ENCODE assay signal across 8 mouse cellular contexts in the genomic region with DNA sequence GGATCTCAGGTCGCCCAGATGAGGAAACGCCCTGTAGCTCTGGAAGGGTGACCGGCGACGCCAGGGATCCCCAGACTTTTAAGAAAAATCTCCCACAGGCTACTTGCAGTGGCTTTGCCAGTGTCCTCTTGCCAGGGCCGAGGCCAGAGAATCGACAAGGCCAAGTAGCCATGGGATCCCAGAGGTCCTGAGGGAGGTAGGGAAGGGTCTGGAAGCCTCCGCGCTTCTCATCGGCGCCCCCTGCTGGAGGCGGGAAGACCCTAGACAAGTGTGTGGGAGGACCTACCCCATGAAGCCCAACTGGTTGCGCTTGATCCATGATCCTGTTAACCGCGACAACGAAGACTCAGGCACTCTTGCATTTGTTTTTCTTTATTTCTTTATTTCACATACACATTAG. TPM values are rescaled to one million over a fixed set of nuclear protein-coding genes. Genes with fewer than 3 reads are reported as not detected.
A peak's percentile ranks its signal among the peaks of the same experiment; 100 is the strongest.
DNase-seq lines count a peak whose midpoint lies in the region; ATAC-seq and TF ChIP-seq lines count a peak whose summit lies in the region.

No protein-coding gene starts in this region.

- peak; percentile 44; the same call in 1 of the 2 replicates for ATAC-seq in embryonic facial prominence, embryonic 14.5 days (ENCODE audit: low read depth)
- ATAC-seq in heart, embryonic 12.5 days (ENCODE audit: insufficient number of reproducible peaks, low FRiP score): peak; percentile 43
- ATAC-seq in kidney, embryonic 15.5 days (replicated peaks; ENCODE audit: low FRiP score): peak; percentile 46
- peak; percentile 18 for ATAC-seq in lung, postnatal 0 days
- ATAC-seq in megakaryocyte-erythroid progenitor cell, adult 5-6 weeks (replicated peaks; ENCODE audit: low FRiP score, low TSS enrichment, poor library complexity, severe bottlenecking): no peak

- peaks cover 13 to 36% of the 10 kb centered on the region in 2 experiments for H3K36me3 ChIP-seq in CH12.LX (replicated peaks in 1 of 2; ENCODE audit: control insufficient read depth in 1 of 2, insufficient read depth in 1 of 2, low read length in 1 of 2)
- H3K36me3 ChIP-seq in embryonic facial prominence, embryonic 14.5 days (ENCODE audit: control insufficient read depth, insufficient read depth, low read length): peaks cover 30% of the 10 kb centered on the region
- H3K36me3 ChIP-seq in heart, embryonic 12.5 days: peaks cover 2% of the 10 kb centered on the region
- H3K36me3 ChIP-seq in kidney, embryonic 15.5 days: peaks cover 3% of the 10 kb centered on the region
- no peaks in the 10 kb centered on the region for H3K36me3 ChIP-seq in lung, postnatal 0 days (ENCODE audit: insufficient read depth, low read length)
- H3K36me3 ChIP-seq in small intestine, adult 2 months (ENCODE audit: control insufficient read depth, insufficient read depth, low read length): no peaks in the 10 kb centered on the region

- peak overlapping the region; percentile 81 for H3K4me2 ChIP-seq in CH12.LX (ENCODE audit: insufficient read depth, low read depth, poor library complexity, severe bottlenecking)
- H3K4me2 ChIP-seq in embryonic facial prominence, embryonic 14.5 days (ENCODE audit: low read depth, low read length): peak overlapping the region; percentile 43
- peak overlapping the region; percentile 66 for H3K4me2 ChIP-seq in heart, embryonic 12.5 days
- H3K4me2 ChIP-seq in kidney, embryonic 15.5 days: peak overlapping the region; percentile 60
- H3K4me2 ChIP-seq in lung, postnatal 0 days (replicated peaks; ENCODE audit: low read depth, low read length): peak overlapping the region; percentile 69

- in situ Hi-C loops in CH12.LX (cut with MboI; ENCODE audit: low pct_ligation_motif_present, low pct_unique_long_range_greater_than_20kb, low sequenced_read_pairs): no loop called here

- H3K27me3 ChIP-seq in CH12.LX (replicated peaks): no peaks in the 10 kb centered on the region
- peaks cover 71% of the 10 kb centered on the region for H3K27me3 ChIP-seq in embryonic facial prominence, embryonic 14.5 days (replicated peaks; ENCODE audit: control insufficient read depth, insufficient read depth, low read length)
- H3K27me3 ChIP-seq in heart, embryonic 12.5 days (replicated peaks): peaks cover 55% of the 10 kb centered on the region
- peaks cover 78% of the 10 kb centered on the region for H3K27me3 ChIP-seq in kidney, embryonic 15.5 days
- no peaks in the 10 kb centered on the region for H3K27me3 ChIP-seq in lung, postnatal 0 days (replicated peaks; ENCODE audit: insufficient read depth, low read length)
- peaks cover 29% of the 10 kb centered on the region for H3K27me3 ChIP-seq in small intestine, adult 2 months (ENCODE audit: control insufficient read depth, insufficient read depth, low read length)

- peak overlapping the region; percentile 45; the same call in 1 of the 2 replicates for H3K9ac ChIP-seq in CH12.LX (ENCODE audit: insufficient read depth, low read depth)
- H3K9ac ChIP-seq in embryonic facial prominence, embryonic 14.5 days (ENCODE audit: low read depth, low read length): no peak overlapping the region
- peak overlapping the region; percentile 79 for H3K9ac ChIP-seq in heart, embryonic 12.5 days
- H3K9ac ChIP-seq in kidney, embryonic 15.5 days: 0 out of 2 replicates have a peak overlapping the region, but pooled peaks have one; percentile 17
- no peak overlapping the region for H3K9ac ChIP-seq in lung, postnatal 0 days (replicated peaks; ENCODE audit: low read depth)

- DNase-seq in CH12.LX (ENCODE audit: extremely low read depth): peak; percentile 68
- peak; percentile 70 to 83 for DNase-seq in adrenal gland, adult 18-20 months (ENCODE audit: low spot score in 2 of 2)
- peak; percentile 82 for DNase-seq in embryonic facial prominence, embryonic 14.5 days (ENCODE audit: low spot score)
- peak; percentile 80 for DNase-seq in lung, postnatal 0 days (ENCODE audit: low spot score)

- peak overlapping the region; percentile 80 for H3K27ac ChIP-seq in CH12.LX (ENCODE audit: insufficient read depth, low read depth)
- 0 out of 2 replicates have a peak overlapping the region, but pooled peaks have one; percentile 1 for H3K27ac ChIP-seq in embryonic facial prominence, embryonic 14.5 days (replicated peaks; ENCODE audit: low read depth, low read length)
- H3K27ac ChIP-seq in heart, embryonic 12.5 days (ENCODE audit: poor library complexity, severe bottlenecking): peak overlapping the region; percentile 91
- H3K27ac ChIP-seq in kidney, embryonic 15.5 days: peak overlapping the region; percentile 62
- peak overlapping the region; percentile 81 for H3K27ac ChIP-seq in lung, postnatal 0 days (ENCODE audit: low read length)
- no peak overlapping the region for H3K27ac ChIP-seq in small intestine, adult 2 months (ENCODE audit: insufficient read depth, low read depth, low read length)

- peak overlapping the region; percentile 16 to 48 (median 43) for H3K4me3 ChIP-seq in CH12.LX (replicated peaks in 1 of 3; ENCODE audit: low read depth in 2 of 3, low read length in 2 of 3, poor library complexity in 1 of 3)
- H3K4me3 ChIP-seq in embryonic facial prominence, embryonic 14.5 days (ENCODE audit: low read depth, low read length): peak overlapping the region; percentile 18; the same call in 1 of the 2 replicates
- peak overlapping the region; percentile 54 for H3K4me3 ChIP-seq in heart, embryonic 12.5 days
- peak overlapping the region; percentile 36 for H3K4me3 ChIP-seq in kidney, embryonic 15.5 days (replicated peaks)
- H3K4me3 ChIP-seq in lung, postnatal 0 days (ENCODE audit: low read depth, low read length): peak overlapping the region; percentile 32
- peak overlapping the region; percentile 49 for H3K4me3 ChIP-seq in small intestine, adult 2 months (ENCODE audit: low read depth, low read length)

- TF ChIP-seq RAD21 in CH12.LX (IDR thresholded peaks at IDR 0.05; ENCODE audit: low read depth, low read length): peak; percentile 26

- 6% methylated on average over 16 of the region's 16 CpGs for WGBS in embryonic facial prominence, embryonic 14.5 days
- WGBS in heart, embryonic 12.5 days: 2% methylated on average over 16 of the region's 16 CpGs
- 2% methylated on average over 16 of the region's 16 CpGs for WGBS in kidney, embryonic 15.5 days
- WGBS in lung, postnatal 0 days: 14% methylated on average over 16 of the region's 16 CpGs
- 6% methylated on average over 16 of the region's 16 CpGs for WGBS in small intestine, adult 2 months

- H3K79me2 ChIP-seq in CH12.LX (replicated peaks; ENCODE audit: control insufficient read depth, extremely low read depth, insufficient read depth, poor library complexity, severe bottlenecking): peaks cover 18% of the 10 kb centered on the region

- no peak for TF ChIP-seq POLR2A in CH12.LX (IDR thresholded peaks at IDR 0.05; ENCODE audit: low read depth, low read length)
- TF ChIP-seq POLR2A in small intestine, adult 2 months (IDR thresholded peaks at IDR 0.05; ENCODE audit: low read depth, low read length): no peak

- dilution Hi-C loops in CH12.LX (cut with MboI; ENCODE audit: extremely low pct_ligation_motif_present, extremely low pct_unique_long_range_greater_than_20kb, low sequenced_read_pairs): no loop called here

- H3K4me1 ChIP-seq in CH12.LX (ENCODE audit: control insufficient read depth in 1 of 2, insufficient read depth in 2 of 2): peaks cover 16 to 73% of the 10 kb centered on the region in 2 experiments
- peaks cover 37% of the 10 kb centered on the region for H3K4me1 ChIP-seq in embryonic facial prominence, embryonic 14.5 days (ENCODE audit: control insufficient read depth, insufficient read depth, low read length)
- H3K4me1 ChIP-seq in heart, embryonic 12.5 days (replicated peaks): peaks cover 81% of the 10 kb centered on the region
- peaks cover 76% of the 10 kb centered on the region for H3K4me1 ChIP-seq in kidney, embryonic 15.5 days
- peaks cover 15% of the 10 kb centered on the region for H3K4me1 ChIP-seq in lung, postnatal 0 days (ENCODE audit: insufficient read depth, low read depth, low read length)
- H3K4me1 ChIP-seq in small intestine, adult 2 months (ENCODE audit: control insufficient read depth, insufficient read depth, insufficient read length, low read length): peaks cover 29% of the 10 kb centered on the region

- H3K9me3 ChIP-seq in CH12.LX (replicated peaks; ENCODE audit: low read length): peaks cover 2% of the 10 kb centered on the region
- H3K9me3 ChIP-seq in embryonic facial prominence, embryonic 14.5 days (ENCODE audit: control insufficient read depth, low read length): no peaks in the 10 kb centered on the region
- H3K9me3 ChIP-seq in heart, embryonic 12.5 days (replicated peaks): no peaks in the 10 kb centered on the region
- no peaks in the 10 kb centered on the region for H3K9me3 ChIP-seq in kidney, embryonic 15.5 days (replicated peaks)
- H3K9me3 ChIP-seq in lung, postnatal 0 days (ENCODE audit: low read length): no peaks in the 10 kb centered on the region

- no peak for TF ChIP-seq EP300 in CH12.LX (IDR thresholded peaks at IDR 0.05; ENCODE audit: low read length)
- TF ChIP-seq EP300 in lung, postnatal 0 days (IDR thresholded peaks at IDR 0.05): no peak

- peak in 1 of 2 experiments; percentile 80; a peak in 3 of 4 replicates for TF ChIP-seq CTCF in CH12.LX (conservative IDR thresholded peaks at IDR 0.05 in 1 of 2, IDR thresholded peaks at IDR 0.05 in 1 of 2; ENCODE audit: low read depth in 2 of 2, low read length in 2 of 2)
- TF ChIP-seq CTCF in lung, postnatal 0 days (IDR thresholded peaks at IDR 0.05): peak; percentile 85
- TF ChIP-seq CTCF in small intestine, adult 2 months (IDR thresholded peaks at IDR 0.05; ENCODE audit: extremely low read depth, insufficient read length, insufficient replicate concordance, low read depth, low read length): peak; percentile 81

RNA-seq across cellular contexts. Expression of gene Lyl1, which starts 3.1 kb away (rescaled TPM):
- 38.5 and 45.5 TPM in 2 replicates for total RNA-seq in CH12.LX (2012; rRNA removed)
- total RNA-seq in CH12.LX (2014; rRNA removed): 20.3 and 20.6 TPM in 2 replicates
- polyA plus RNA-seq in CH12.LX (2012; ENCODE audit: insufficient read length, low read depth): 53.2 and 54.5 TPM in 2 replicates
- 1 to 10 TPM; 2.7 to 2.8 TPM for total RNA-seq in adrenal gland, adult 18-20 months (2021)
- 5.8 and 6.8 TPM in 2 replicates for polyA plus RNA-seq in embryonic facial prominence, embryonic 14.5 days (2014; fragmentation: Nextera tagmentation; extraction: Ambion mirVana)
- 18.1 and 19.7 TPM in 2 replicates for polyA plus RNA-seq in heart, embryonic 12.5 days (2016; fragmentation: Nextera tagmentation; extraction: Ambion mirVana)
- polyA plus RNA-seq in kidney, embryonic 15.5 days (2015; fragmentation: Nextera tagmentation; extraction: Ambion mirVana): 7.6 and 7.8 TPM in 2 replicates
- 11.6 and 13.9 TPM in 2 replicates for polyA plus RNA-seq in lung, postnatal 0 days (2015; fragmentation: Nextera tagmentation; extraction: Ambion mirVana)
- 4.2 and 8.2 TPM in 2 replicates for polyA plus RNA-seq in small intestine, adult 2 months (2012; rRNA removed)
- total RNA-seq in megakaryocyte-erythroid progenitor cell, adult 5-6 weeks (2014; fragmentation: Nextera tagmentation): 44.2 and 65.2 TPM in 2 replicates
- 9.5 and 10.1 TPM in 2 replicates for total RNA-seq in megakaryocyte-erythroid progenitor cell, adult 5-6 weeks (2017)

RNA-seq across cellular contexts. Expression of gene Nacc1, which starts 16.7 kb away (rescaled TPM):
- total RNA-seq in CH12.LX (2012; rRNA removed) (45.1 and 49.0 TPM in 2 replicates), CH12.LX (2014; rRNA removed) (21.9 and 23.3 TPM in 2 replicates)
- 73.0 and 84.1 TPM in 2 replicates for polyA plus RNA-seq in CH12.LX (2012; ENCODE audit: insufficient read length, low read depth)
- 10 to 100 TPM; 71.3 to 77.8 TPM for total RNA-seq in adrenal gland, adult 18-20 months (2021)
- 19.7 and 20.1 TPM in 2 replicates for polyA plus RNA-seq in embryonic facial prominence, embryonic 14.5 days (2014; fragmentation: Nextera tagmentation; extraction: Ambion mirVana)
- 20.9 and 21.3 TPM in 2 replicates for polyA plus RNA-seq in heart, embryonic 12.5 days (2016; fragmentation: Nextera tagmentation; extraction: Ambion mirVana)
- 23.9 and 25.6 TPM in 2 replicates for polyA plus RNA-seq in kidney, embryonic 15.5 days (2015; fragmentation: Nextera tagmentation; extraction: Ambion mirVana)
- polyA plus RNA-seq in lung, postnatal 0 days (2015; fragmentation: Nextera tagmentation; extraction: Ambion mirVana): 7.1 and 7.4 TPM in 2 replicates
- polyA plus RNA-seq in small intestine, adult 2 months (2012; rRNA removed): 57.2 and 104 TPM in 2 replicates
- total RNA-seq in megakaryocyte-erythroid progenitor cell, adult 5-6 weeks (2014; fragmentation: Nextera tagmentation): 71.6 and 76.7 TPM in 2 replicates
- 35.8 and 51.5 TPM in 2 replicates for total RNA-seq in megakaryocyte-erythroid progenitor cell, adult 5-6 weeks (2017)

RNA-seq across cellular contexts. Expression of gene Trmt1, which starts 18.2 kb away (rescaled TPM):
- total RNA-seq in CH12.LX (2012; rRNA removed) (157 and 160 TPM in 2 replicates), CH12.LX (2014; rRNA removed) (77.0 and 94.5 TPM in 2 replicates)
- 140 and 157 TPM in 2 replicates for polyA plus RNA-seq in CH12.LX (2012; ENCODE audit: insufficient read length, low read depth)
- total RNA-seq in adrenal gland, adult 18-20 months (2021): 10 to 100 TPM; 66.3 to 79.0 TPM
- polyA plus RNA-seq in embryonic facial prominence, embryonic 14.5 days (2014; fragmentation: Nextera tagmentation; extraction: Ambion mirVana): 55.8 and 73.2 TPM in 2 replicates
- polyA plus RNA-seq in heart, embryonic 12.5 days (2016; fragmentation: Nextera tagmentation; extraction: Ambion mirVana): 46.2 and 49.5 TPM in 2 replicates
- polyA plus RNA-seq in kidney, embryonic 15.5 days (2015; fragmentation: Nextera tagmentation; extraction: Ambion mirVana): 68.7 and 73.8 TPM in 2 replicates
- polyA plus RNA-seq in lung, postnatal 0 days (2015; fragmentation: Nextera tagmentation; extraction: Ambion mirVana): 38.4 and 43.4 TPM in 2 replicates
- polyA plus RNA-seq in small intestine, adult 2 months (2012; rRNA removed): 38.3 and 55.2 TPM in 2 replicates
- 170 and 181 TPM in 2 replicates for total RNA-seq in megakaryocyte-erythroid progenitor cell, adult 5-6 weeks (2014; fragmentation: Nextera tagmentation)
- 94.9 and 126 TPM in 2 replicates for total RNA-seq in megakaryocyte-erythroid progenitor cell, adult 5-6 weeks (2017)

RNA-seq across cellular contexts. Expression of gene G430095P16Rik, which starts 18.5 kb away (rescaled TPM):
- total RNA-seq in CH12.LX (2012; rRNA removed) (0.17 TPM in 1 of 2 replicates, not detected in the other), CH12.LX (2014; rRNA removed) (0.39 TPM in 1 of 2 replicates, not detected in the other)
- not detected in 2 replicates for polyA plus RNA-seq in CH12.LX (2012; ENCODE audit: insufficient read length, low read depth)
- total RNA-seq in adrenal gland, adult 18-20 months (2021): under 1 TPM; 0.45 to 0.76 TPM
- polyA plus RNA-seq in embryonic facial prominence, embryonic 14.5 days (2014; fragmentation: Nextera tagmentation; extraction: Ambion mirVana): 2.0 and 2.7 TPM in 2 replicates
- 5.4 and 6.9 TPM in 2 replicates for polyA plus RNA-seq in heart, embryonic 12.5 days (2016; fragmentation: Nextera tagmentation; extraction: Ambion mirVana)
- 1.9 and 2.3 TPM in 2 replicates for polyA plus RNA-seq in kidney, embryonic 15.5 days (2015; fragmentation: Nextera tagmentation; extraction: Ambion mirVana)
- polyA plus RNA-seq in lung, postnatal 0 days (2015; fragmentation: Nextera tagmentation; extraction: Ambion mirVana): 2.0 and 2.8 TPM in 2 replicates
- polyA plus RNA-seq in small intestine, adult 2 months (2012; rRNA removed): 0.30 TPM in 2 replicates
- 25.7 and 28.1 TPM in 2 replicates for total RNA-seq in megakaryocyte-erythroid progenitor cell, adult 5-6 weeks (2014; fragmentation: Nextera tagmentation)
- 8.2 and 11.4 TPM in 2 replicates for total RNA-seq in megakaryocyte-erythroid progenitor cell, adult 5-6 weeks (2017)

RNA-seq across cellular contexts. Expression of gene Ier2, which starts 41.7 kb away (rescaled TPM):
- total RNA-seq in CH12.LX (2012; rRNA removed) (22.7 and 30.3 TPM in 2 replicates), CH12.LX (2014; rRNA removed) (30.9 and 35.4 TPM in 2 replicates)
- polyA plus RNA-seq in CH12.LX (2012; ENCODE audit: insufficient read length, low read depth): 25.7 and 26.3 TPM in 2 replicates
- total RNA-seq in adrenal gland, adult 18-20 months (2021): 10 to 100 TPM; 20.7 to 24.6 TPM
- polyA plus RNA-seq in embryonic facial prominence, embryonic 14.5 days (2014; fragmentation: Nextera tagmentation; extraction: Ambion mirVana): 45.9 and 50.3 TPM in 2 replicates
- 63.4 and 68.1 TPM in 2 replicates for polyA plus RNA-seq in heart, embryonic 12.5 days (2016; fragmentation: Nextera tagmentation; extraction: Ambion mirVana)
- 73.4 and 80.3 TPM in 2 replicates for polyA plus RNA-seq in kidney, embryonic 15.5 days (2015; fragmentation: Nextera tagmentation; extraction: Ambion mirVana)
- 113 and 140 TPM in 2 replicates for polyA plus RNA-seq in lung, postnatal 0 days (2015; fragmentation: Nextera tagmentation; extraction: Ambion mirVana)
- 37.0 and 72.7 TPM in 2 replicates for polyA plus RNA-seq in small intestine, adult 2 months (2012; rRNA removed)
- 23.2 and 27.2 TPM in 2 replicates for total RNA-seq in megakaryocyte-erythroid progenitor cell, adult 5-6 weeks (2014; fragmentation: Nextera tagmentation)
- total RNA-seq in megakaryocyte-erythroid progenitor cell, adult 5-6 weeks (2017): 47.1 and 60.7 TPM in 2 replicates

Comparison
In these comparisons a context has a peak if more than half of its experiments do, and no peak if none do; other contexts are left out.
1. H3K9ac ChIP-seq: peak in CH12.LX (single experiment), heart, embryonic 12.5 days (single experiment) and kidney, embryonic 15.5 days (single experiment); none in embryonic facial prominence, embryonic 14.5 days (single experiment) and lung, postnatal 0 days (single experiment).
2. Peak in every context shown above with its lines, with median percentiles within 50 percentile points of each other: DNase-seq, H3K4me2 ChIP-seq and H3K4me3 ChIP-seq.